Mouse (Mus musculus) gastrocnemius, adult 18-20 months (tissue): ENCODE data around the gene Adcy7. TPM values are rescaled to one million over a fixed set of nuclear protein-coding genes. Genes with fewer than 3 reads are reported as not detected.

Experiments
- DNase-seq: peaks from one replicate; pipeline ENCODE4 v3.0.0; 2021; ENCODE audit warnings: low spot score
- total RNA-seq, 2 experiments: library from RNA; stranded (reverse); gene quantifications; 2 replicates each; pipeline ENCODE4 v1.2.3; 2021

Gene Adcy7
- total RNA-seq, 2 experiments from 2014 or later, result 1.9 to 3.2 TPM

- DNase-seq, result no peak
These were observed 2.1 kb upstream of the Adcy7 start for GRCm38 (mm10) chr8:88270086-88270485.

- no peak for DNase-seq
These were observed 838 bp downstream of the Adcy7 start for GRCm38 (mm10) chr8:88273051-88273430.

GRCm38 (mm10) chr8:88274090-88274489 lies 1.9 kb downstream of the Adcy7 start:
- DNase-seq, result no peak

- DNase-seq, result no peak
These were observed 7.0 kb downstream of the Adcy7 start for GRCm38 (mm10) chr8:88279220-88279619.

GRCm38 (mm10) chr8:88279670-88280069 lies 7.5 kb downstream of the Adcy7 start:
- DNase-seq, result no peak

- DNase-seq, result no peak
These were observed 8.7 kb downstream of the Adcy7 start for GRCm38 (mm10) chr8:88280904-88281303.

- DNase-seq, result peak; percentile 89
These were observed 10.5 kb downstream of the Adcy7 start for GRCm38 (mm10) chr8:88282684-88283083.

GRCm38 (mm10) chr8:88283243-88284115 lies 11.3 kb downstream of the Adcy7 start:
- DNase-seq, result no peak

GRCm38 (mm10) chr8:88284738-88285137 lies 12.5 kb downstream of the Adcy7 start:
- no peak for DNase-seq

- DNase-seq, result no peak
These were observed 13.5 kb downstream of the Adcy7 start for GRCm38 (mm10) chr8:88285469-88286356.

GRCm38 (mm10) chr8:88286421-88286960 lies 14.3 kb downstream of the Adcy7 start:
- DNase-seq, result no peak

GRCm38 (mm10) chr8:88288622-88289242 lies 16.5 kb downstream of the Adcy7 start:
- DNase-seq, result no peak

GRCm38 (mm10) chr8:88289901-88290300 lies 17.7 kb downstream of the Adcy7 start:
- DNase-seq, result no peak

GRCm38 (mm10) chr8:88290326-88291304 lies 18.4 kb downstream of the Adcy7 start:
- no peak for DNase-seq

- DNase-seq, result no peak
These were observed 19.1 kb downstream of the Adcy7 start for GRCm38 (mm10) chr8:88291305-88291690.

GRCm38 (mm10) chr8:88292926-88293325 lies 20.7 kb downstream of the Adcy7 start:
- no peak for DNase-seq

- no peak for DNase-seq
These were observed 21.6 kb downstream of the Adcy7 start for GRCm38 (mm10) chr8:88293590-88294356.

- DNase-seq, result no peak
These were observed 22.8 kb downstream of the Adcy7 start for GRCm38 (mm10) chr8:88294977-88295376.

- DNase-seq, result no peak
These were observed 26.0 kb downstream of the Adcy7 start for GRCm38 (mm10) chr8:88297976-88298732.
